Mouse (Mus musculus) ovary, postnatal 36 days (tissue): Measurements from ENCODE around the gene Cysrt1.

ENCODE experiments used
- DNase-seq: peaks from one replicate; pipeline ENCODE4 v3.0.0; 2022; ENCODE audit warnings: low spot score, mixed read lengths

Gene Cysrt1

DNA sequence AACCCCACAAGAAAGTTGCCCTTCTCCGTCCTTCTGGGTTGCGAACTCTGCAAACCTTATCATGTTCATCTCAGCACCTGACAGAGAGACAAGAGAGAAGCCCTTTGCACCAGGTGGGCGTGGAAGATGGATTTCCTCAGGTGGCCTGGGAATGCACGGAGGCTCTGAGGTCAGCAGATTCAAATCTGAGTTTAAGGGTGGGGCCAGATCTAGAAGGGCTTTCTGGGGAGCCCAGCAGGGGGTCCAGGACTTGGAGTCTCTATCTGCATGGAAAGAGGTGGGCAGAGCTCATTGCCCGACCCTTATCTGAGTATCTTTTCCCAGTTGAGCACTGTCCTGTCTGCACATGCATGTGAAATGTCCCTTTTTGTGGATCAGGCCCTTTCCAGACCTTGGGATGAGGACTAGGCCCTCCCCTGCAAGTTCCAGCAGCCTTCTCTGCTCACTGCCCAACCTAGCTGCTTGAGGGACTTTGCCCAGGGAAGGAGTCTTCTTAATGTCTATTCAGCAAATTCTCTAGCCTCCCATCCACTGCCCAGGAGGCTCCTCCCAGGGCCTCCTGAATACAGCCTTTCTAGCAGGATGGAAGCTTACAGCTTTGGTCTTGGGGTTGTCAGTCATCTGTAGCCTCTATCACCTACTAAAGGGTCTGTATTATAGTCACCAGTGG, 7.6 kb downstream of the Cysrt1 start:
- no peak for DNase-seq

DNA sequence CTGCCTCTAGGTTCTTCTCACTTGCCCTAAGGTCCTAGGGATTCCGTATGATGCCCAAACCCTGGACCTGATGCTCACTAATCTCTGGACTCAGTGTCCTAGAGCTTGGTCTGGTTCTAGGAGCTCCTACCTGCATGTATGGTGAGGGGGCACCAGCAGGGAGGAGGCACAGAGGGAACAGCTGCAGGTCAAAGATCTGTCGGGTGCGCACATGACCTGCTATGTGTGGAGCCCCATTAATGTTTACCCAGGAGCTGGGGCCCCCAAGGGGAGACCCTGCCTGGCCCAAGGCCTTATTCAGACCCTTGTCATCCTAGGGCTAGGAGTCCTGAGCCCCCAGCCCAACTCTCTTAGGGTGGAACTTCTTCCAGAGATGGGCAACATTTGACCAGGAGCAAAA, 8.2 kb downstream of the Cysrt1 start, which contains the start of gene Slc34a3:
Slc34a3 (minus strand) TSS at position 315 of the 400 bp plus-strand sequence.
- no peak for DNase-seq

DNA sequence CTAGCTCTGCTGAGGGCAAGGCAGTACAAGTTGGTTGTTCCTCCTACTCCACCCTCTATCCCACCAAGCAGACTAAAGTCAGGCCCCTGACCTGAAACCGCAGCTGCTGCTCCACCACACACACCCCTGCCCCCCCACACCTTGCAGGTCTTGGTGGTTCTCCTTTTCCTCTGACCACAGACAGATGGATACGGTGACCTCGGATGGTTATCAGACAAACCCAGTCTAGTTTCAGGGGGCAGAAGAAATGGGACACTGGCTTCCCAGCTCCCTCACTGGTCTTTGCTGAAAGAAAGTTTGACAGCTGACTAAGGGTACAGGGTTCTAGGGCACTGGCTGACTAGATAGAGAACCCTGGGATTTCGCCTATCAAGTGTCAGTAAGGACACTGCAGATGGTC, 8.8 kb downstream of the Cysrt1 start:
- DNase-seq, result no peak

DNA sequence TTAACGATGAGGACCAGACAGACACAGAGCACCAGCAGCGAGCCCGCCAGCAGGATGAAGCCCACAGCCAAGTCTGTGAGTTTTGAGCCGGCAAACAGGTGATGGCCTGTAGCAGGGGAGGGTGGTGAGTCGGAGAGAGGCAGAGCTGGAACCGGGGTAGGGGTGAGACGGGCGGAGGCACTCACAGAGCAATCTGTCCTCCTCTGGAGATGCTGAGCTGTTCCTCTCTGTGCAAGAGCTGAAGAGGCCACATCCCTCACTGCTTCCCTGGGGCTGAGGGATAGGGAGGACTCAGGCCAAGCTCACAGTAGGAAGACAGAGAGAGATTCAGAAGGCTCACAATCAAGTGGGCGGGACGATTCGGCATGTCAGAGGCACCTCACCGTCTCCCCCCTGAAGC, 11.2 kb downstream of the Cysrt1 start:
- DNase-seq, result no peak

DNA sequence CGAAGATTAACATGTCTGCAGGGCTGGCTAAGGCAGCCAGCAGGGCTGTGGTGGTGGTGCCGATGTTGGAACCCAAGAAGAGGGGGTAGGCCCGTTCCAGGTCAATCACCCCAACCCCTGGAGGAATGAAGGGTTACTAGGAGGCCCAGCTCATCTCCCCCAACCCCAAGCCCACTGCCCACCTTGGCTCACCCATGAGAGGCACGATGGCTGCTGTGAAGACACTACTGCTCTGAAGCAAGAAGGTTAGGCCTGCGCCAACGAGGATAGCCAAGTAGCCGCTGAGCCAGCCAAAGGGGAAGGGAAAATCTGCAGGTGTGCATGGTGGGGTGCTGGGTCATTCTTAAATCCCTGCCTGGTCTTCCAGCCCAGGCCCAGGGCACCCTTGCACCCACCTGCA, 11.7 kb downstream of the Cysrt1 start:
- no peak for DNase-seq

DNA sequence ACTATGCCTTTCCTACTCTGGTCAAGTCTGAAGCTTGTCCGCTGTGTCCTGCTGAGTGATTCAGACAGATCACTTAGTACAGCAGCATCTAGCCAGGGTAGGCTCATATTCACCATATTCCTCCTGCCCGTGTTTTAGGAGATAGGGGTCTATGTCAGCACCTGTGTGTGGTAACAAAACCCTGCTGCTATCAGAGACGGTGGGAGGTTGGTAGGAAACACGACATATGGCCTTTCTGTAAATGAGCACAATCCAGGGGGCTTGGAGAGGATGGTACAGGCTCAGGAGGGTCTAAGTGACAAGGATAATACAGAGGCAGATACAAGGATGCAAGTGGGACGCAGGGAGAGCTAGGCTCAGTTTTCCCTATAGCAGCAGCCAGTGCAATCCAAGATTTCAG, 12.7 kb downstream of the Cysrt1 start:
- no peak for DNase-seq

DNA sequence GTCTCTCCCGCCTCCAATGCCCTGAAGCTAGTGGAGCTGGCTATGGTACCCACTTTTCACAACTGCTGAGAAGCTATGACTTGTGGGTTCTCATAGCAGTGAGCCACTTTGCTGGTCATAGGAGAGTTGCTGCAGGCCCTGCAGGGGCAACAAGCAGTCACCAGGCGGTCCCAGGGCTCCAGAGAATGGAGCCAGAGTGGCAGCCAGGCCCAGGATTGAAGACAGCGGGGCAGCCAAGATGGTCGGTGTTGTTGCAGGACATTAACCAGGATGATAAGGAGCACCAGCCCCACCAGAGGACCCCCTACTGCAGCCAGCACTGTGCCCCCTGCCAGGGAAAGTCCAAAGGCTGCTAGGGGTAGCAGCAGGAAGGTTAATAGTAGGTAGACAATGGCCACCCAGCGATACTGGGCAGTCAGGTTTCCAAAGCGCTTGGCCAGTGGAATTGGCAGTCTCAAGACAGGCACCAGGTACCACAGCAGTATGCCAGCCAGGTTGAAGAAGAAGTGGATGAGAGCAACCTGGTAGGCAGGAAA, 13.2 kb downstream of the Cysrt1 start:
- no peak for DNase-seq

DNA sequence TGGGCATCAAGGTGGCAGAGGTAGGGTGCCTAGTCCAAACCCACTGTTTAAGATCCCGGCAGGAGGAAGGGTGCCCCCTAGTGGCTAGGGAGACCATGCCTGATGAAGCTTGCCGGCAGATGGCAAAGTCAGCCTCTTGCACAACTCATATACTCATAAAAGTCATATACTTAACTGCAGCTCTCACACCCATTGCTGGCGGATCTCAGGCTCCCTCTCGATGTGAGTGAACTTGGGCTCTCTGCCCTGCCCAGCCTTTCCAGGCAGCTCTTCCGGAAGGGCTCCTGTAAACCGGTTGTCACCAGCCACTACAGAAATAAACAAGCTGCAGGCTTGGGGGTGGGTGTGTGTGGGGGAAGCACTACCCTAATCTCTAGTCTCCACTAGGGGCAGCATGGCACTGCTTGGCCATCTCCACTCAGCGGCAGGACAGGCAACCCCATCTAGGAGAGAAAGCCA, 13.8 kb downstream of the Cysrt1 start:
- DNase-seq, result peak; percentile 77

DNA sequence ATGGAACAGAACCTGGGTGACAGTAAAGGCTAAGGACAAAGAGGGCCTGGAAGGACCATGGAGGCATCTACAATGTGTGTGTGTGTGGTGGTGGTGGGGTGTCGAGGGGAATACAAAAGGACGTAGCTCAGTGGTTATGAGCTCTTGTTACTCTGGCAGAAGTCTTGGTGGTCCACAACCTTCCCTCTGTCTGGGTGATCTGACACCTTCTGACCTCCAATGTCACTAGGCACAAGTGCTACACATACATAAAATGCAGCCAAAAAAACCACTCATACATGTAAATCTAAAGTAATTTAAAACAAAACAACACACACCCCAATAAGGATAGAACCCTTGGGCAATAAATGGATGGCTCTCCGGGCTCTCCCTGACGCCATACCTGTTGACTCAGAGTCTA, 14.8 kb downstream of the Cysrt1 start:
- DNase-seq, result no peak

DNA sequence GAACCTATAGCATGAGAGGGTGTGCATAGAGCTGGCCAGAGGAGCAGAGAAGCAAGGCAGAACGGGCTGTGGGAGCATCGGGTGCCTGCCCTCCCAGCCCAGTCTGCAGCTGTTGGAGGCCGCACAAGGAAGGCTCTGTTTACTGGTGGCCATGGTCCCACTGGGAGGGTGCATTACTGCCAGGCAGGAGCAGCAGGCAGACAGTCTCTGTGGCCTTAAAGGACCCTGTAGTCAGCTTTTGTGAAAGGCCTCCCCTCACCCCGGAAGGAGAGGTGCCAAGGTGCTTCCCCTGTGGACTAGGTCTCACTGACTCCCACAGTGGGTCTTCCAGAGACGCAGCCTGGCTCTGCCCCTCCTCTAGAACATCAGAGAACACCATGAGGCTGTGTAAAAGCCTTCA, 15.4 kb downstream of the Cysrt1 start:
- DNase-seq, result no peak

DNA sequence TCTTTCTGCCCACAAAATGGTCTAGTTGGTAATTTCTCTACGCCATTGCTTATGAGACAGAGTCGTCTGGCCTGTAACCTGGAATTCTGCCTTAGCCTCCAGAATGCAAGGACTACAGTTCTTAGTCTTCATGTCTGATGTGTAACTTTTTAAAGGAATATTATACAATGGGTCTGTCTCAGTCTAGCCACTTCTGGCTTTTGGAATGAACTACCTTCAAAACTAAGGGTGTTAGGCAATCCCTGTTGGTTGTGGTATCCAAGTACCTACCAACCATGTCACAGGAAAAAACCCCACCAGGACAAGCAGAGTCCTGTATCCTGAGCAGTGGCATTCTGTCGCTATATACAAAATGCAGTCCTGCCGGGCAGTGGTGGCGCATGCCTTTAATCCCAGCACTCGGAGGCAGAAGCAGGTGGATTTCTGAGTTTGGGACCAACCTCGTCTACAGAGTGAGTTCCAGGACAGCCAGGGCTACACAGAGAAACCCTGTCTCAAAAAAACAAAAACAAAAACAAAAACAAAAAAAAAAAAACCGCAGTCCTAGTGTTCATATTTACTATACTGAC, 16.4 kb downstream of the Cysrt1 start:
- DNase-seq, result no peak

DNA sequence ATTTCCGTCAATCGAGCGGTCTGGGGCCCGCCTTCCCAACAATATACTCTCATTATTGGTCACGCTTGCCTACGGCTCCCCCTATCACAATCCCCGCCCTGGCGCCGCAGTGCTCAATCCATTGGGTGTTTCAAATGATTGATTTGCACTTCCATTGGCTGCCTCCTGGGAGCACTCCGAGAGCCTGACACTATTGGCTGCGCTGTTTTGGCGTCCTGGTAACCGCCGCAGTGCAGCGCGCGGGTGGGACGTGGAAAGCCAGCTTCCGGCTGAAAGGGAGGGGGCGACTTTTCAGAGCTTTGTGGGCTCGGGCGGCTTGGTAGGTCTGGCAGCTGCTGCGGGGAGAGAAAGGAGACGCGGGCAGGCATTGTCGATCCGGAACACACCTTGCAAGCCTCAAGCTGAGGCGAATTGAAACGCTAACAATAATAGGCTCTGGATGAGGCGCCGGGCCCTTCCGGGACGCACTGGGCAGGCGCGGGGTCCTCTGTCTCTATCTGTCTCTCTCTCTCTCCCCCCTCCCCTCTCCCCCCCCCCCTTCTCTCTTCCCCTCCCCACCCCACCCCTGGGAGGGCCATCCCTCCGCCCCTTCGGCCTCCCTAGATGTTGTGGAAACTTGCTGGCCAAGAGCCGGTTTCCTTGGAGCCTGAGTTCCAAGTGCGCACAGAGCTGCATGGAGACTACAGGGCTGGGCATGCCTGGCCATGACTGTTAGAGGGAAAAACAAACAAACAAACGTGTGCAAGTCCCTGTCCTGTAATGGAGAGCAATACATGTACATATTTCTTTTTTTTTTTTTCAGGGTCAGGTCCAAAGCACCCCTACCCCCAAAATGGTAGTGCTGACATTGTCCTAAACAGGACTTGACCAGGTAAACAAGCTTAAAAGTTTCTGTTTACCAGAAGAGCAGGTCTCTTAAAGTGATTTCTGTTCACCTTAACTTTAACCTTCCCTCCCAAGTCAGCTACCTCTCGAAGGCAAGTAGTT, 17.2 kb downstream of the Cysrt1 start:
- peak; percentile 96 for DNase-seq

DNA sequence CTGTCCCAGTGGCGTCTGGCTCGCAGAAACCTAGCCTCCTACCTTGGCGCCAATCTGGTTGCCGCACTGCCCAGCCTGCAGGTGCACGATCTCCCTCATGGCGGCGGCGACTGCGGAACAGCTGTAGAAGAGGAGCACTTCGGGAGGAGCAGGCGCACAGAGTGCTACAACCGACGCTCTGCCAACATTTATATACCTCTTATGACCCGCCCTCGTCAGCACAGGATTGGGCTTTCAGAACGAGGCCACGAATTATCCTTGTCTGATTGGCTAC, 17.8 kb downstream of the Cysrt1 start, which contains the start of gene Tubb4b:
Tubb4b (minus strand) TSS at position 211 of the 274 bp plus-strand sequence.
- DNase-seq, result no peak

DNA sequence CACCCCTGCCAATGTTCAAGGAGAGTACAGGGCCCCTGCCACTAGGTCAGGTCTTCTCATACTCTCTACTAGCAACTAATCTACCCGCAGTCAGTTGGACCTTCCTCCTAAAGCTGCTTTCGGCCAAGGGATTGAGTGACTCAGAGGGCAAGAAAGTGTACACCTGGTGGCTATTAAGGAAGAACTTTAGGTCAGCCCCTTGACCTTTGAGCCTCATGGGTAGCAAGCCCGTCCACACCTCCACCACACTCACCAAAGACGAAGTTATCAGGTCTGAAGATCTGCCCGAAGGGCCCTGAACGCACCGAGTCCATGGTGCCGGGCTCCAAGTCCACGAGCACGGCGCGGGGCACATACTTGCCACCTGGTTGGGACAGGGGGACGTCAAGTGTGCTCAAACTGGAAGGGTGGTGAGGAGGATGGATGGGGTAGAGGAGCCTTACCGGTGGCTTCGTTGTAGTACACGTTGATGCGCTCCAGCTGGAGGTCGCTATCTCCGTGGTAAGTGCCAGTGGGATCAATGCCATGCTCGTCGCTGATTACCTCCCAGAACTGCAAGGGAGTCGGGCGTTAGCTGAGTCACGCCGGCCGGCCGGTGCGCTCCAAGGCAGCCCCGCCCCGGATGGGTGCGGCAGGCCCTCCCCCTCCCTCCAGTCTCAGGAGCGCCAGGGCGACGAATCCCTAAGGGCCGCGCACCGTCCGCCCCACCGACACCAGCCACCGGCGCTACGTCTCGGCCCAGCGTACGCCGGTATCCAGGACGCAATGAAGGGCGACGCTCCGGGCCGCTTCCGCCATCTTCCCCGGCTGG, 18.4 kb downstream of the Cysrt1 start:
- peak; percentile 80 for DNase-seq

DNA sequence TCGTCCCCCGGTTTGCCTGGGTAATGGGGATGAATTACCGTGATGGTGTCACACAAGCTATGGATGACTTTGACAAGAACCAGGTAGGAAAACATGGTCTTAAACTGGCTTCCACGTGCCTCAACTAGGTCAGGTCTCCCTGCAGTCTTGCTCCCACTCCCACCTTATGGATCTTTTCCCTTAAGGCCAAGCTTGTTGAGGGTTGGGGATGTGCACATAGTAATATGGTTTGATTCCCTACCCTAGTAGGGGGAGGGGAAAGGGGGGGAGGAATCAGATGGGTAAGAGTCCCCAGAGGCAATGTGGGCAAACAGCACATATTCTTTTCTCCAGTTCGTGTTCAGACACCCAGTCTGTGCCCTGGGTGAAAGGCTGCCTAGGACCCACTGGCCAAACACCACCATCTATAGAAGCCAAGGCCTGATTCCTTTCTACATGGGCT, 20.9 kb downstream of the Cysrt1 start:
- DNase-seq, result no peak

DNA sequence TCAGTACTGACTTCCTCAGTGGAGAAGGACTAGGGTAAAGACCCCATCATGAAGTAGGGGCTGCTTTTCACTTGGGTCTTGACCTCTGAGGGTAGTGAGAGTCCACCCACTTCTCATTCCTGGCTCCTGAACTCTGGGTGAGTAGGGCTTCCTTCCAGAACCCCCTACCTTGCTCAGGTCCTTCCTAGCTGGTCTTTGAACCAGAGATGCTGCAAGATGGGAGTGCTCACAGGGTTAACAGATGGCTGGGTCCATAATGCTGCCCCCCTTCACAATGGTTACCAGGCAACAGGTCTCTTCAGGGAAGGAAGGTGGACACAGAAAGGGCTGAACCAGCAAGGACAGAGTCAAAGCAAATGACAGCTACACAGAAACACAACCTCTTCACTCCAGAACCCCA, 23.8 kb downstream of the Cysrt1 start, which contains the start of gene Fam166a:
Fam166a (plus strand) TSS at position 301 of the 400 bp plus-strand sequence.
- DNase-seq, result no peak

DNA sequence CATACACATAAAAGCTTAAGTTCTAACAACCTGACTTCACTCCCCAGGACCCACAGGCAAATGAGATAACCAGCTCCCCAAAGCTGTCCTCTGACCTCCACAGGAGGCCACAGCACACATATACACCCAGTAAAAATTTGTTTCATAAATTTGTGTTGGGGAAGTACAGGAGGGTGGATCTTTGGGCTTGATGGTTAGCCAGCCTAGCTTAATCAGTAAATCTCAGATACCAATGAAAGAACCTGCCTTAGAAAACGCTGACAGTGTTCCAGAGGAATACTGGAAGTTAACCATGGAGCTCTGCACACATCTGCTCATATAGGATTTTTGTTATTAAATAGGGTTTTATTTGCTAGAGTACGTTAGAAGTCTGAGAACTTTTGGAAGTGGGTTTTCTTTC, 24.6 kb downstream of the Cysrt1 start:
- no peak for DNase-seq

DNA sequence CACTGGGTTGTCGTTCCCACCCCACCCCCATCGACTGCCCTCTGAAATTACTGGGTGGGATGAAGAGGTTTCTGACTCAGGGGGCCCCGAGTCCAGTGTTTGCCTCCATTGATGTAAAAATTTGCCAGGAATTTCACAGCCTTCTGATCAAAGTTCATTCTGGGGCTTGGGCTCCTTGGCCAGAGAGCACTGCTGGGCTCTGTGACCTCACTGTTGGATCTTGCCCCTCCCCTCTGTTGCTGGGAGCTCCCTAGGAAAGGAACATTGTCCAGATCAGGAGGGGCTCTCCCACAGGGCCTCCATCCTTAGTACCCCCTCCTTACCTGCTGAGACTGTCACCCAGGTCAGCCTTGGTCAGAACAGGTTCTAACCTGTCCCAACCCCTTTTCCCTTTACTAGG, 27.8 kb downstream of the Cysrt1 start, which contains the start of gene Stpg3:
Stpg3 (minus strand) TSS at position 194 of the 400 bp plus-strand sequence.
- DNase-seq, result no peak

DNA sequence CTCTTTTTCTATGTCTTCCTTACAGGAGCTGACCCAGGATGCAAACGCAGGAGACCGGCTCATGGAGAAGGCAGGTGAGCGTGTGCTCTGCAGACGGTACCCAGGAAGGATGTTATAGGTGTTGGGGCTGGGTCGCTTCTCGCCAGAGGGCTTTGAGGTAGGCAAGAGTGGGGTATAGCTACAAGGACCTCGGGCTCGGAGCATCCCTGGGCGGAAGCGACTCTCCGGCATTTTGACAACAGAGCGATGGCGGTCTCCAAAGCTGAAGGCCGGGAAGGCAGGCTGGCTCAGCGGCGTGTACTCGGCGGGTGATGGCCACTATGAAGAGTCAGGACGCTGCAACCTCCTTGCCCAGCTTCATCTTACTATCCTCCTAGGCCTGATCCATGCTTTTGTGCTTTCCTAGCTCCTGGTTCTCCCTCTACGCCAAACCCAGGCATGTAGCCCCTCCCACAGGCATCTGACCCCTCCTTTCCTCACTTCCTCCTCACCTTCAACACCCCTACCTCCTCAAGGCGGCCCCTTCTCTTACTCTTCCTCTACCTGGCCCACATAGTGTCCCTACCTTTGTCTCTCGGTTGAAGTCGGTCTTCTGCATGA, 28.9 kb downstream of the Cysrt1 start:
- no peak for DNase-seq

DNA sequence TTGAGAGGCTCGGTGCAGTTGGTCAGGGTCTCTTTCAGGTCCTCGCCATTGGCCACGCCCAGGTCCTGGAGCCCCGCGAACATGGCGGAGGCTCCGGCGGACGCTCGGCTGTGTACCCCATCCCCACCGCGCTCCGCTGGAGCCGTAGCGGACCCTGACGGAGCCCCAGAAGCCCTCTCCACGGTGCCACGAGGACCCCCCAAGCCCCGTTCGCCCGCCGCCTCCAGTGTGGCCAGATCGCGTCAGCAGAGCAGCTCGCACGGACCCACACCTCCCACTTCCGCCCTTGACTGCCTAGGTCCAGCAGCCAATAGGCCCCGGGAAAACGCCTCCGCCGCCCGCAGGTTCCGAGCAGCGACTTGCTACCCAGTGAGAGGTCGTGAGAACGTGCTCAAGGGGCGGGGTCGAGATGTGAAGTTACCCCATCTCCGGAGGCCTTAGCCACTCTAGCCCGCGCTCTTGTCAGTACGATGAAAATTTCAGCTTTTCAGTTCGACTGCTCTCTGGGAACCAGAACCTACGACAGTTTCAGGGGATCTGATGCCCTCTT, 31.1 kb downstream of the Cysrt1 start, which contains the start of gene Nelfb:
Nelfb (minus strand) TSS at position 369 of the 550 bp plus-strand sequence.
- peak; percentile 90 for DNase-seq

DNA sequence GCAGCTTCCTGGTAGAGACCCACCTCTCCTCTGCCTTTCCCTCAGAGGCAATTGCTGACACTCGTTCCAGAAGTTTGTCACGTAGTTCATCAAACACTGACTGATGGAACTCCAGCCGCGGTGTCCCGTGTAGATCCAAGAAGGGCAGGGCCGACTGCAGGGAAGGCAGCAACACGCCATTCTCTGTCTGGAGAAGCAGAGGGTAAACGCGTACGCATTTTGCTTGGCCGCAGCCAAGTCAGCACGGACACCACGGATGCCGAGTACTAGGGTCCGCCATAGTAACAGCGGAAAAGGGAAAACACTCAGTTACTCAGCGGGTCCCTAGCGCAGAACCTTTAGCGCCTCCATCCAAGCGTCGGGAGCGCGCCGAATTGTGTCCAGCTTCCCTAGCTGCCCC, 31.6 kb downstream of the Cysrt1 start:
- DNase-seq, result no peak
